Mouse (Mus musculus) heart, embryonic 14.5 days (tissue): ENCODE results near the gene Agk. TPM values are rescaled to one million over a fixed set of nuclear protein-coding genes. Genes with fewer than 3 reads are reported as not detected.

Source experiments
- ATAC-seq: fragments of 200-750 bp; cut with Nextera tagmentation; 2 replicates; pipeline ENCODE4 v1.8.0; 2017; ENCODE audit warnings: low read depth, moderate TSS enrichment; ENCODE audit not compliant: insufficient number of reproducible peaks, insufficient read depth, low FRiP score
- H3K27ac ChIP-seq, 2 experiments: fragments of 200-500 bp in 1 of 2; fragments of 300-500 bp in 1 of 2; sonication (generic) in 1 of 2; replicated peaks in 1 of 2; 2 replicates each; pipeline ENCODE4 v1.5.1; 2012 to 2014; ENCODE audit warnings: low read depth in 2 of 2, low read length in 2 of 2, control low read depth in 1 of 2, mild to moderate bottlenecking in 1 of 2, mixed read lengths in 1 of 2; ENCODE audit not compliant: control insufficient read depth in 1 of 2, insufficient read depth in 1 of 2
- H3K27me3 ChIP-seq: fragments of 300-500 bp; sonication (generic); 2 replicates; pipeline ENCODE4 v1.6.1; 2014; ENCODE audit warnings: mild to moderate bottlenecking, low read length, control low read depth; ENCODE audit not compliant: control insufficient read depth, insufficient read depth
- H3K36me3 ChIP-seq: fragments of 300-500 bp; sonication (generic); 2 replicates; pipeline ENCODE4 v1.6.1; 2014; ENCODE audit warnings: mild to moderate bottlenecking, control low read depth, low read length, mixed read lengths; ENCODE audit not compliant: control insufficient read depth, insufficient read depth
- H3K4me1 ChIP-seq, 2 experiments: fragments of 200-500 bp in 1 of 2; fragments of 300-500 bp in 1 of 2; sonication (generic) in 1 of 2; 2 replicates each; pipeline ENCODE4 v1.6.1; 2012 to 2014; ENCODE audit warnings: low read length in 2 of 2, control low read depth in 1 of 2, mixed read lengths in 1 of 2; ENCODE audit not compliant: control insufficient read depth in 2 of 2, insufficient read depth in 2 of 2
- H3K4me2 ChIP-seq: fragments of 300-500 bp; sonication (generic); 2 replicates; pipeline ENCODE4 v1.6.1; 2014; ENCODE audit warnings: mild to moderate bottlenecking, low read length
- H3K4me3 ChIP-seq, 2 experiments: fragments of 200-500 bp in 1 of 2; fragments of 300-500 bp in 1 of 2; sonication (generic) in 1 of 2; 2 replicates each; pipeline ENCODE4 v1.5.1; 2012 to 2014; ENCODE audit warnings: low read length in 2 of 2, mild to moderate bottlenecking in 2 of 2, control low read depth in 1 of 2, low read depth in 1 of 2, moderate library complexity in 1 of 2; ENCODE audit not compliant: control insufficient read depth in 1 of 2, insufficient read depth in 1 of 2
- H3K9ac ChIP-seq: fragments of 300-500 bp; sonication (generic); 2 replicates; pipeline ENCODE4 v1.6.1; 2014; ENCODE audit warnings: mild to moderate bottlenecking, low read length
- H3K9me3 ChIP-seq: fragments of 300-500 bp; sonication (generic); 2 replicates; pipeline ENCODE4 v1.6.1; 2016; ENCODE audit warnings: low read length, control low read depth; ENCODE audit not compliant: control insufficient read depth
- WGBS: fragments of 180-500 bp; shearing (Covaris S2); extraction: QIAGEN DNeasy Blood & Tissue Kit; methylation state at CpG from one replicate; pipeline ENCODE4 v1.1.7; 2014; 5-methylcytosine and 5-hydroxymethylcytosine counted together
- polyA plus RNA-seq: library from polyadenylated mRNA; unstranded; fragments of >200 nt; fragmentation: Nextera tagmentation; extraction: Ambion mirVana; gene quantifications from 2 replicates; pipeline ENCODE4 v1.2.1, GENCODE M21; 2014

Gene Agk
- polyA plus RNA-seq, 1 experiment from 2014 or later: 43.7 TPM

DNA sequence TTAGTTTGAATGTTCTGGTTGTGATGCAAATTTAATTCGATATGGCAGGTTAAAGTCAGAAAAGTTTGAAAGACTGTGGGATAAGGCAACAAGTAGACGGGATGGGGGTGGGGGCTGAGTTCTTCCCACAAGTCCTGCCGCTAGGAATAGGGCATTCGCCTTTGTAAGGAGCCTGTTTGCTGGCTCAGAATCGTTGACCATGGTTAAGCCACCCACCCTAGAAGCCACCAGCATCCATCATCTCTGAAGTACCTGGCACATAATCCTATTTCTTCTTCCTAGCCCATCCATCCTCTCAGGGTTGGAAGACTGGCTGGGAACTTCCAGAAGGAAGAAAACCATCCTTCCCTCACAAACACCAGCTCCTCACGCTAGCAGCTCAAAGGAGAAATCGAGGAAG, 109.7 kb downstream of the Agk start:
- ATAC-seq: no peak
- Histone ChIP-seq H3K4me2 (peak overlapping the region; percentile 95), H3K9me3 (no peaks in the 10 kb centered on the region), H3K4me3 (peak overlapping the region; percentile 55 to 77), H3K9ac (peak overlapping the region; percentile 79), H3K27ac (no peak overlapping the region), H3K27me3 (peaks cover 20% of the 10 kb centered on the region; the same call in 1 of the 2 replicates), H3K4me1 (0 out of 4 replicates have a peak, but pooled peaks cover 0 to under 1% of the 10 kb centered on the region in 2 experiments), H3K36me3 (no peaks in the 10 kb centered on the region)
- WGBS: 15% methylated on average over 7 of the region's 7 CpGs

DNA sequence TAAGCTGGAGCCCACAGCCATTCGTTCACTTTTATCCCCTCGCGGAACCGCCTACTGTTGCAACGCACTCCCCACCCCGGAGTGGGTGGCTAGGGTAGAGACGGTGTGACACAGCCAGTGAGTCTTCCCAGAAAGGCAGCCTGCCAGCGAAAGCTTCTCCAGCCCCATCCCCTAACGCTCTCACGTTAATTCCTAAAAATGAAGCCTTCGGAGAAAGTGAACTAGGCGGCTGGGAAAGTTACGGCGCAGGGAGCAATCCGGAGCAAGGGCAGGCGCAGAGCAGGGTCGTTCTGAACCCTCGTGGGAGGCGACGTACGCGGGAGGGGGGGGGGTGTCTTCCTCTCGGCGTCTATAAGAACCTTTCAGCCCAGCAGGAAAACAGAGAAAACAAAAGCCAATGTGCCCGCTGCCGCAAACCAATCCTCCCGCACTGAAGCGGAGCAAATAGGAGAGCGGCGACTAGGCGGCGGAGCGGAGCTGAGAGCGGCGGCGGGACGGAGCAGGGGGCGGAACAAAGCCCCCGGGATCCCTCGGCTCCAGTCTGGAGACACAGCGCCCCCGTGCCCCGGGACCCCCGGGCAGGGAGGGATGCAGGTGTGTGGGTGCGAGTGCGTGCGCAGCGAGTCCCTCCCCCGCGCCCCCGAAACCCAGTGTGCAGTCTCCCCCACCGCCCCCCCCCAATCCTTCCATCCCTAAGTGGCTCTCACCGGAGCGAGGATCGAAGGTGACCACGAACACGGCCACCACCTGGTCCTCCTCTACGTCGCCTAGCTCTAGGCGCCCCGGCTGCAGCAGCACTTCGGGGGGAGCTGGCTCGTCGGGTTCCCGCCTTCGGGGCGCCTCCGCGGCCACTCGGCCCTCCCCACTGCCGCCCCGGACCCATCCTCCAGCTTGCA, 110.4 kb downstream of the Agk start:
- H3K4me2 ChIP-seq: peak overlapping the region; percentile 95
- no peaks in the 10 kb centered on the region for H3K36me3 ChIP-seq
- ATAC-seq: peak; percentile 37; the same call in 1 of the 2 replicates
- H3K9ac ChIP-seq: peak overlapping the region; percentile 79
- H3K4me3 ChIP-seq: peak overlapping the region; percentile 55 to 77
- no peak overlapping the region for H3K27ac ChIP-seq
- 0 out of 4 replicates have a peak, but pooled peaks cover 0 to 2% of the 10 kb centered on the region in 2 experiments for H3K4me1 ChIP-seq
- H3K9me3 ChIP-seq: no peaks in the 10 kb centered on the region
- WGBS: under 1% methylated on average over 67 of the region's 72 CpGs
- H3K27me3 ChIP-seq: peaks cover 20% of the 10 kb centered on the region; the same call in 1 of the 2 replicates

DNA sequence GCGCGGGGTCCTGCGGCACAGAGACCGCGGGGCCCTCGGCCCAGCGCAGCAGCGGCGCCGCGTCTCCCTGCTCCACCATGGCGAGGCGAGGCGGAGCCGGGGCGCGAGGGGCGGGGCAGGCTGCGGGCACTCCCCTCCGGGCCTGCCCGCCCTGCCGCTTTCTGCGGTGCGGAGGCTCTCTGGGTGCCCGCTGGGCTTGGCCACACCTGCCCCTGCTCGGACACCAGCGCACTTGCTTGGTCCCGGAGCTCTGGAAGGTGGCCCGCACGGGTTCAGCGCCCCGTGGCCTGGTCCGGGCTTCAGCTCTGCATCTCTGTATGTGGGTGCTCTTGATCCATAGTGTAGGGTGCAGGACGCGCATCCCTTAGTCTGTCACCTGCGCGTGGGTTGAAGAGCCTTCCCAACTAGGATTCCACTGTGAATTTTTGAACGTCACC, 111.1 kb downstream of the Agk start, which contains the start of gene E330009J07Rik:
Gene E330009J07Rik, minus strand, starts transcription at position 89 of the 437 bp plus-strand sequence.
- under 1% methylated on average over 30 of the region's 38 CpGs for WGBS
- Histone ChIP-seq H3K4me2 (peak within 1 kb of the TSS; percentile 95), H3K27ac (no peak within 1 kb of the TSS), H3K4me1 (0 out of 4 replicates have a peak, but pooled peaks cover 0 to 2% of the 10 kb centered on the region in 2 experiments), H3K9me3 (no peaks in the 10 kb centered on the region), H3K4me3 (peak within 1 kb of the TSS; percentile 55 to 77), H3K36me3 (no peaks in the 10 kb centered on the region), H3K9ac (peak within 1 kb of the TSS; percentile 79), H3K27me3 (peaks cover 20% of the 10 kb centered on the region; the same call in 1 of the 2 replicates)
- ATAC-seq: peak; percentile 88

DNA sequence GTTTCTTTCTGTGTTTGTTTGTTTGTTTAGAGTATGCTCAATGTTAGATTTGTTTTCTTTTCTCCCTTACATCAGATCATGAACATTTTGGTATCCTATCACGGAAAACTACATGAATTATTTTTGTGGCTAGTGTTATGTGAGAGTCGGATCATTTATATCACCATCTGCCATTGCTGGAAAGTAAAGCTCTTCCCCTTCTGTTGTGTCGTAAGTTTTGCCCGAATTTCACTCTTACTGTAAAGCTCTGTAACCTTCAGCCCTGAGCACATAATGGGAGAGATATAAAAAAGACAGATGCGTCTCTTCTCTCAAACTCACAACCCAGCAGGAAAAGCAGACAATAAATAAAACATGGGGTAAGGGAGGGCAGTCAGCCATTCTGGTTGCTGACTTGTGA, 114.0 kb downstream of the Agk start, which contains the start of gene Wee2:
Gene Wee2, plus strand, starts transcription at position 153 of the 400 bp plus-strand sequence.
- Histone ChIP-seq H3K4me1 (0 out of 4 replicates have a peak, but pooled peaks cover 0 to 2% of the 10 kb centered on the region in 2 experiments), H3K4me2 (no peak within 1 kb of the TSS), H3K4me3 (no peak within 1 kb of the TSS), H3K27ac (no peak within 1 kb of the TSS), H3K9ac (no peak within 1 kb of the TSS), H3K36me3 (no peaks in the 10 kb centered on the region), H3K9me3 (no peaks in the 10 kb centered on the region), H3K27me3 (peaks cover 31% of the 10 kb centered on the region)
- no peak for ATAC-seq
- 59% methylated on average over 5 of the region's 5 CpGs for WGBS

DNA sequence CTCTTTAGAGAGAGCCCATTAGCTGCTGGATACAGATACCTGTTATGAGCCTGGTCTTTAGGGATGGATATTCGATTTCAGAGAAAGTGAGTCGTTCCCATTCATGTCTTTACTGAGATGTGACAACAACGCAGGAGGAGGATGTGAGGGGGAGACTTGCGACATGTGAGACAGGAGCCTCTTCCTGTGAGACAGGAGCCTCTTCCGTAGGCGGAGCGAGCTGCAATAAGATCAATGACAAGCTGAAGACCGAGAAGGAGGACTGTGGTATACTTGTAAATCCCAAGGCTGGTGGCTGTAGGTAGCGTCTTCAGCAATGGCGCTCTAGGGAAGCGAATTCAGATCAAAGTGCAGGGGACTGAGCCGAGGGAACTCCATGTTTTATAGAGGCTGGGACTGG, 114.8 kb downstream of the Agk start:
- ATAC-seq: no peak
- Histone ChIP-seq H3K4me2 (no peak overlapping the region), H3K4me3 (no peak overlapping the region), H3K27ac (no peak overlapping the region), H3K36me3 (no peaks in the 10 kb centered on the region), H3K9me3 (no peaks in the 10 kb centered on the region), H3K9ac (no peak overlapping the region), H3K4me1 (0 out of 4 replicates have a peak, but pooled peaks cover 0 to 2% of the 10 kb centered on the region in 2 experiments), H3K27me3 (peaks cover 28% of the 10 kb centered on the region)
- 29% methylated on average over 12 of the region's 12 CpGs for WGBS

DNA sequence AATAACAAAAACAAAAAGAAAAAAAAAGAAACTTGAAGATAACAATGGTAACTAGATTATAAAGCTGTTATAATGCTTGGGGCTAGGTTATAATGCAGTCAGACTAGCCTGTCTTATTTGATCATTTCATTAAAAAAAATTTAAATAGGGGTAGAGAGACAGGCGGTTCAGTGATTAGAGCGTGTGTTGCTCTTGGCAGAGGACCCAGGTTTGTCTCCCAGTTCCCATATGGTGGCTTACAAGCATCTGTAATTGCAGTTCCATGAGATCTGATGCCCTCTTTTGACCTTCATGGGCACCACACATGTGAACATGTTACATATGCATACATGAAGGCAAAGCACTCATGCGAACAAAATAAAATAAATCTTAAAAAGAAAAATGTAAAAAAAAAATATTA, 116.3 kb downstream of the Agk start:
- 0 out of 4 replicates have a peak, but pooled peaks cover 0 to 2% of the 10 kb centered on the region in 2 experiments for H3K4me1 ChIP-seq
- no peak overlapping the region for H3K9ac ChIP-seq
- H3K9me3 ChIP-seq: no peaks in the 10 kb centered on the region
- WGBS: 57% methylated on average over 3 of the region's 3 CpGs
- H3K36me3 ChIP-seq: no peaks in the 10 kb centered on the region
- H3K27me3 ChIP-seq: peaks cover 29% of the 10 kb centered on the region
- no peak overlapping the region for H3K4me3 ChIP-seq
- H3K27ac ChIP-seq: no peak overlapping the region
- no peak overlapping the region for H3K4me2 ChIP-seq
- no peak for ATAC-seq

DNA sequence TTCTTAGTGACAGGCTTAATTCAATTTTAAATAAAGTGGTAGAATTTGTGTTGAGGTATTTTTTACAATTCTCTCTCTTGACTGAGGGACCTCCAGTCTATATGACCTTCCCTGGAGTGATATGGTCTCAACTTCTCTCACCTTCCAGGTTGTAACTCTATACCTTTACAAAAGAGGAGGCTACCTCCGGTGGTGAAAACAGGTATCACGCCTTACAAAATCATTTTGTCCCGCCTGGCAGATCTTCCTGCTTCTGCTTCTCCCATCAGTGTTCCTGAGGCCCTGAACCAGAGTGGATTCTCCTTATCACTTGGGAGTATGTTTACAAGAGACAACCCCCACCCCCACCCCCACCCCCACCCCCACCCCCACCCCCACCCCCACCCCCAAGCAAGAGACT, 116.8 kb downstream of the Agk start:
- H3K4me1 ChIP-seq: 0 out of 4 replicates have a peak, but pooled peaks cover 0 to 2% of the 10 kb centered on the region in 2 experiments
- no peak overlapping the region for H3K27ac ChIP-seq
- H3K9me3 ChIP-seq: no peaks in the 10 kb centered on the region
- H3K27me3 ChIP-seq: peaks cover 28% of the 10 kb centered on the region
- no peak overlapping the region for H3K4me3 ChIP-seq
- H3K36me3 ChIP-seq: no peaks in the 10 kb centered on the region
- WGBS: 30% methylated on average over 3 of the region's 3 CpGs
- ATAC-seq: no peak
- no peak overlapping the region for H3K4me2 ChIP-seq
- H3K9ac ChIP-seq: no peak overlapping the region
